Mouse (Mus musculus): Measurements from ENCODE around the gene Carmil1. TPM values are rescaled to one million over a fixed set of nuclear protein-coding genes. Genes with fewer than 3 reads are reported as not detected.

Gene Carmil1
- polyA plus RNA-seq, 1 experiment from 2014 or later: 22.0 TPM

GRCm38 (mm10) chr13:24001081-24001480, 279.5 kb downstream of the Carmil1 start:
- TF ChIP-seq CTCF (IDR thresholded peaks at IDR 0.05): no peak
- no peak for DNase-seq (ENCODE audit: low read depth, low spot score)
- CTCF ChIA-PET: no interaction called here
- H3K27me3 ChIP-seq: peaks cover 23% of the 10 kb centered on the region
- in situ Hi-C loops (cut with MboI; ENCODE audit: low pct_unique_long_range_greater_than_20kb): no loop called here
- no peak for ATAC-seq
- POLR2A ChIA-PET: no interaction called here

- CTCF ChIA-PET: no interaction called here
Observed at GRCm38 (mm10) chr13:23998826-23999225, 281.8 kb downstream of the Carmil1 start.

GRCm38 (mm10) chr13:23994756-23995155, 285.8 kb downstream of the Carmil1 start:
- no peak for TF ChIP-seq CTCF (IDR thresholded peaks at IDR 0.05)
- DNase-seq (ENCODE audit: low read depth, low spot score) (no peak), ATAC-seq (no peak)
- peaks cover 39% of the 10 kb centered on the region for H3K27me3 ChIP-seq
- in situ Hi-C loops (cut with MboI; ENCODE audit: low pct_unique_long_range_greater_than_20kb): no loop called here
- ChIA-PET POLR2A (no interaction called here), CTCF (no interaction called here)

More at GRCm38 (mm10) chr13:23998826-23999225, 281.8 kb downstream of the Carmil1 start:
- POLR2A ChIA-PET: no interaction called here
- no peak for TF ChIP-seq CTCF (IDR thresholded peaks at IDR 0.05)
- H3K27me3 ChIP-seq: peaks cover 41% of the 10 kb centered on the region
- ATAC-seq (no peak), DNase-seq (ENCODE audit: low read depth, low spot score) (no peak)
- in situ Hi-C loops (cut with MboI; ENCODE audit: low pct_unique_long_range_greater_than_20kb): no loop called here

- ChIA-PET CTCF (no interaction called here), POLR2A (no interaction called here)
- in situ Hi-C loops (cut with MboI; ENCODE audit: low pct_unique_long_range_greater_than_20kb): no loop called here
Observed at GRCm38 (mm10) chr13:23994024-23994423, 286.6 kb downstream of the Carmil1 start.

GRCm38 (mm10) chr13:23990928-23991327, 289.7 kb downstream of the Carmil1 start, which contains the start of gene Scgn:
Gene Scgn, minus strand, starts transcription at chr13:23991214.
- ChIA-PET CTCF (interaction anchor here (1.5 kb wide), 1 partner anchor 11 kb away, joined by 3 read pairs; no protein-coding TSS in a partner anchor), POLR2A (no interaction called here)
- TF ChIP-seq CTCF (IDR thresholded peaks at IDR 0.05): no peak
- peak; percentile 46 for DNase-seq (ENCODE audit: low read depth, low spot score)
- H3K27me3 ChIP-seq: peaks cover 44% of the 10 kb centered on the region
- peak; percentile 62 for ATAC-seq
- in situ Hi-C loops (cut with MboI; ENCODE audit: low pct_unique_long_range_greater_than_20kb): no loop called here

More at GRCm38 (mm10) chr13:23994024-23994423, 286.6 kb downstream of the Carmil1 start:
- no peak for ATAC-seq
- no peak for DNase-seq (ENCODE audit: low read depth, low spot score)
- H3K27me3 ChIP-seq: peaks cover 44% of the 10 kb centered on the region
- no peak for TF ChIP-seq CTCF (IDR thresholded peaks at IDR 0.05)

GRCm38 (mm10) chr13:23990451-23990850, 290.1 kb downstream of the Carmil1 start:
- peaks cover 39% of the 10 kb centered on the region for H3K27me3 ChIP-seq
- CTCF ChIA-PET: interaction anchor here (1.5 kb wide), 1 partner anchor 11 kb away, joined by 3 read pairs; no protein-coding TSS in a partner anchor
- TF ChIP-seq CTCF (IDR thresholded peaks at IDR 0.05): peak; percentile 6
- ATAC-seq (no peak), DNase-seq (ENCODE audit: low read depth, low spot score) (no peak)
- POLR2A ChIA-PET: no interaction called here
- in situ Hi-C loops (cut with MboI; ENCODE audit: low pct_unique_long_range_greater_than_20kb): no loop called here

- POLR2A ChIA-PET: no interaction called here
- DNase-seq (ENCODE audit: low read depth, low spot score): no peak
Observed at GRCm38 (mm10) chr13:23985130-23985529, 295.5 kb downstream of the Carmil1 start.

GRCm38 (mm10) chr13:23972271-23972670, 308.3 kb downstream of the Carmil1 start:
- ATAC-seq (no peak), DNase-seq (ENCODE audit: low read depth, low spot score) (no peak)
- ChIA-PET CTCF (interaction anchor here (1.3 kb wide), 1 partner anchor 15 kb away, joined by 5 read pairs; no protein-coding TSS in a partner anchor), POLR2A (no interaction called here)
- H3K27me3 ChIP-seq: peaks cover 9% of the 10 kb centered on the region
- TF ChIP-seq CTCF (IDR thresholded peaks at IDR 0.05): no peak
- in situ Hi-C loops (cut with MboI; ENCODE audit: low pct_unique_long_range_greater_than_20kb): no loop called here

More at GRCm38 (mm10) chr13:23985130-23985529, 295.5 kb downstream of the Carmil1 start:
- CTCF ChIA-PET: no interaction called here
- no peak for ATAC-seq
- peaks cover 36% of the 10 kb centered on the region for H3K27me3 ChIP-seq
- in situ Hi-C loops (cut with MboI; ENCODE audit: low pct_unique_long_range_greater_than_20kb): no loop called here
- no peak for TF ChIP-seq CTCF (IDR thresholded peaks at IDR 0.05)

- POLR2A ChIA-PET: no interaction called here
- CTCF ChIA-PET: interaction anchor here (1.3 kb wide), 1 partner anchor 15 kb away, joined by 5 read pairs; no protein-coding TSS in a partner anchor
- H3K27me3 ChIP-seq: peaks cover 9% of the 10 kb centered on the region
- no peak for DNase-seq (ENCODE audit: low read depth, low spot score)
- in situ Hi-C loops (cut with MboI; ENCODE audit: low pct_unique_long_range_greater_than_20kb): no loop called here
- ATAC-seq: no peak
- TF ChIP-seq CTCF (IDR thresholded peaks at IDR 0.05): no peak
Observed at GRCm38 (mm10) chr13:23971870-23972269, 308.7 kb downstream of the Carmil1 start.

GRCm38 (mm10) chr13:23964909-23965308, 315.7 kb downstream of the Carmil1 start:
- TF ChIP-seq CTCF (IDR thresholded peaks at IDR 0.05): no peak
- ChIA-PET POLR2A (no interaction called here), CTCF (no interaction called here)
- in situ Hi-C loops (cut with MboI; ENCODE audit: low pct_unique_long_range_greater_than_20kb): no loop called here
- ATAC-seq (no peak), DNase-seq (ENCODE audit: low read depth, low spot score) (no peak)
- H3K27me3 ChIP-seq: peaks cover 2% of the 10 kb centered on the region

Other genes with a start within 250 kb of the Carmil1 start
- gene Cmah, start 46.6 kb upstream of the Carmil1 start, polyA plus RNA-seq (2021): 0.99 TPM